Mouse (Mus musculus): ENCODE measurements at regions not wholly inside any gene's neighbourhood (a gene's known extent, or its start where the extent isn't known, plus 50 kb on each side); places are given as distances from the start of the nearest gene placed in this dataset.

DNA sequence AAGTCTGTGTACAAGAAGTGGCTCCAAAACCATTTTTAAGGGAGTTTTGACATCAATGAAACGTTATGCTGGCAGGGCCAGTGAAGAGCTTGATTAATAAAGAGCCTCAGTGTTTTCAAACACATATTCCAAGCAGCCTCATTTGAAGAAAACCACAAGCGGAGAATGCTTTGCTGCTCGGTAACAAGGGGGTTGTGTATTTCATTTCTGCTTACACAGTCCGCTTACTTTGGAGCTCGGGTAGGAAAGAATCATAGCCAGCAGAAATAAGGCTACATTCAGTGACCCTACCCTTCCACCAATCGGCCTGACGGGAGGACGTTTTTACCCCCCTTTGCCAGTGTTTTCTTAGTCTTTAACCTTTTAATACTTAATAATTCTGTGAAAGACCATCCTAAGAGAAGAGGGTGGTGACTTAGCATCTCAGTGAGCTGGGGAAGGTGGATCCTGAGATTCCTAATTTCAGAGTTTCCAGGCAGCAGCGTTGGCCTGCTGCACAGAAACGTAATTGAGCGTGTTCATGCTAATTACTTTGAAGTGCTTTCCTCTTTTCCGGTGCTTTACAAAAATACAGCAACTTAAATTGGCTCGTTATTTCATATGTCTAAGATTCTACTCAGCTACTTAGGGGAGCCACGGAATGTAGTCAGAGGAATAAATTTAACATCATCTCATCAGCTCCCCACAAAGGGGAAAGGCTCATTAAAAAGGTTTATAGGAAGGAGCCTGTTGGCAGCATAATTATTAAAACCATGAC lies 541.9 kb downstream of the Rab28 start:
- no peak for TF ChIP-seq CTCF (IDR thresholded peaks at IDR 0.05; ENCODE audit: low read depth, low read length)
- no peak for TF ChIP-seq POLR2A (IDR thresholded peaks at IDR 0.05; ENCODE audit: extremely low read depth, insufficient read depth, low read length)

All from liver, adult 2 months (tissue).